Mouse (Mus musculus): ENCODE measurements around the gene Foxn1.

Gene Foxn1

GRCm38 (mm10) chr11:78386508-78387043 is at the start of gene Foxn1:
Foxn1 (minus strand) TSS chr11:78386558.
- no peak for ATAC-seq (ENCODE audit: low TSS enrichment)

- no peak for ATAC-seq (ENCODE audit: low TSS enrichment)
These were observed 49.5 kb upstream of the Foxn1 start for GRCm38 (mm10) chr11:78435776-78436349.

DNA sequence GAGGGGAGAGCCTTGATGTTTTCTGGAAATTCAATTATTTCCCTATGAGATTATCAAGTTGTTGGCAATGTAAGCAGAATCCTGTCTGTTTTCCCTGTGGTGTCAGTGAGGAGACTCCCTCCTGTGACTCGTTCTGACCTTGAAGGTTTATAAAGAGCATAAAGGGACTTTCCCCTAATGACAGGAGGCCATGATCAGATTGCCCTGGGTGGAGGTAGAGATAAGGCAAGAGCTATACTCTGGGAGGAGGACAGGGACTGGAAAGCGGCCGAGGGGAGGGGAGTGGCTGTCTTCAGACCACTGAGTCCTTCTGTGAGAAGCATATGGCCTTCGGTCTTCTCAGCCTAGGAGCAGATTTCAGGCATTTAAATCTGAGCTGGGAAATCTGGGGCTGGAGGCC is 47.7 kb upstream of the Foxn1 start:
- no peak for ATAC-seq (ENCODE audit: low TSS enrichment)

- no peak for ATAC-seq (ENCODE audit: low TSS enrichment)
These were observed 44.8 kb upstream of the Foxn1 start for GRCm38 (mm10) chr11:78431176-78431575.

DNA sequence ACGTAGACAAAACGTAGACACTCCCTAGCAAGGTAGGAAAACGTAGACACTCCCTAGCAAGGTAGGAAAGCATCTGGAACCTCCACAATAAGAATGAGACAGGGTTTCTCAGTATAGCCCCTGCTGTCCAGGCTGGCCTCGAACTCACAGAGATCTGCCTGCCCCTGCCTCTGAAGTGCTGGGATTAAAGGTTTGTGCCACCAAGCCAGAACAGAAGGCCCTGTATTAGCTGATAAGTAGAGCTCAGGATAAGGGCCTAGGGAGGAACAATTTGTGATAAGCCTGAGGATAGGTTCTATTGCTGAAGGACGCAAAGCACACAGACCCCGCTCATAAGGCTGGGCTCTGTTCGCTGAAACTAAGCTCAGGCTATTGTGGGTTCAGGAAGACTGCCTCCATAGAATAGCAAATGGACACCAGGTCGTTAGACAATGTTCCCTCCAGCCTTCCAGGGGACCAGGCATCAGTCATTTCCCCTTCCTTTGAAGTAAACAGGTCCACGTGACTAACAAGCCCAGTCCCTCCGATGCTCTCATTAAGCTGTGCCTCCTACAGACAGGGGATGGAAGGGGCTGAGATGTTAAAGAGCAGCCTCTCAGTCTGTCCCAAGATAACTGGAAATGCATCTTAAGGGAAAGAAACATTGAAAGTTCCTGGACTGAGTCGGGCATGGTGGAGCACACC is 44.0 kb upstream of the Foxn1 start:
- no peak for ATAC-seq (ENCODE audit: low TSS enrichment)

- ATAC-seq (ENCODE audit: low TSS enrichment) = no peak
These were observed 42.0 kb upstream of the Foxn1 start for GRCm38 (mm10) chr11:78428309-78428708.

DNA sequence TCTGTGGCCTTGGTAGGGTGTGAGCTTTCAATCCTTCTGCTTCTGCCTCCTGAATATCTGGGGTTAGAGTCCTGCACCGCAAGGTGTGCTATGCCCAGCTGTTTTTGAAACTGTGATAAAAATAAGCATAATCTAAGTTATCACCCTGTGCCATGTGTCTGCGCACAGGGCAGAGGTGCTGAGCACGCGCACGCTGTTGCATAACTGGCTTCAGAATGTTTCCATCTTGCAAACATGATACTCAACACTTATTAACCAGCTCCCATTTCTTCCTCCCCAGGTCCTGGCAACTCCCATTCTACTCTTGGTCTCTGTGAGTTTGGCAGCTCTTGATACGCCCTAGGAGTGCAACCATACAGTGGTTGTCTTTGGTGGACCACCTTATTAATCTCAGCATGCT is 41.3 kb upstream of the Foxn1 start:
- ATAC-seq (ENCODE audit: low TSS enrichment) = no peak

DNA sequence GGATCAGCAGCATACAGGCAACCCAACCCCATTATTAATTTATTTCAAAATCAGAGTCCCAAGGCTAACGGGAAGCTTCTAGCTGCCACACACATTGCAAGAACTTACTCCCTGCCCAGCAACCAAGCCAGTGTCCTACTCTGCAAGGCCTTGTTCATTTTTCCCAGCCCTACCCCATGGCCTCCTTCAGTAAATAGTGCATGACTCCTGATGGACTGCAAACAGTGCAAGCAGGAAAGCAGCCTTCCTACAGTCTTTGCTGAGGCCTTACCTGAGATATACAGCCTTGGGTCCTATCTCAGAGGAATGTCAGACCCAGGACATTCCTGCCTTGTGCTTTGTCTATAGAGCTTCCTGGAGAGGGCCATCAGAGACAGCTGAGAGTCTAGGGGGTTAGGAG is 39.2 kb upstream of the Foxn1 start:
- no peak for ATAC-seq (ENCODE audit: low TSS enrichment)

GRCm38 (mm10) chr11:78424352-78424751 is 38.0 kb upstream of the Foxn1 start:
- no peak for ATAC-seq (ENCODE audit: low TSS enrichment)

DNA sequence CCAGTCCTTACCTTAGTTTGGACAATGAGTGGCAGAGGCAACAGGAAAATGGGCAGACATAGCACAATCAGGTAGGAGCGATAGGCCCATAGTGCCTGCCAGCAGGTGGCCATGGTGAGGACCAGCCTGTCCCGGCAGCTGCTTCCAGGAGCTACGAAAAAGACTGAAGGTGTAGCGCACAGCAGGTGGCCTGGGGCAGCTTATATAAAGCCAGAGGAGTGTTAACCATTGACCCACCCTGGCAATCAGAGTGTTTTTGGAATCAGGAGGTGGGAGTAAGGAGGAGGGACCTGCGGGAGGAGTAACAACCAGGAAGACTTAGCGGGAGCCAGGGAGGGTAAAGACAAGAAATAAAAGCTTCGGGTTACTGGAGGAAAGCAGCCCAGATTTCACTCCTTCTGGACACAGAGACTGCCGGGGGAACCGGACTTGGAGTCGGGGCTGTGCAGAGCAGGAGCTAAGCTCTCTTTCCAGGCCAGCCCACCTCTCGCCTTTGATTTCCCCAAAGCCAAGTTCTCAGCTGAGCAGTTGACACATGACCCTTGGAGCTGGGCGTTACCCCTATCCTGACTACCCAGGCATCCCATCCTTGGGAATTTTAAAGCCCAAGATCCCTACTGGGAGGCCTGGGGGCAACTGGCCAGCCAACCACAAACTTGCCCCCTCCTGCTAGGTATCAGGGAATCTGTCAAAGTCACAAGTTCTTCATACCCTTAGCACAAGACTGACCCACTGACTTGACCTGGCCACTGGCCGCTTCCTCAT is 35.9 kb upstream of the Foxn1 start, which contains the start of gene Slc13a2:
Slc13a2 (minus strand) TSS at position 163 of the 765 bp plus-strand sequence.
- no peak for ATAC-seq (ENCODE audit: low TSS enrichment)

DNA sequence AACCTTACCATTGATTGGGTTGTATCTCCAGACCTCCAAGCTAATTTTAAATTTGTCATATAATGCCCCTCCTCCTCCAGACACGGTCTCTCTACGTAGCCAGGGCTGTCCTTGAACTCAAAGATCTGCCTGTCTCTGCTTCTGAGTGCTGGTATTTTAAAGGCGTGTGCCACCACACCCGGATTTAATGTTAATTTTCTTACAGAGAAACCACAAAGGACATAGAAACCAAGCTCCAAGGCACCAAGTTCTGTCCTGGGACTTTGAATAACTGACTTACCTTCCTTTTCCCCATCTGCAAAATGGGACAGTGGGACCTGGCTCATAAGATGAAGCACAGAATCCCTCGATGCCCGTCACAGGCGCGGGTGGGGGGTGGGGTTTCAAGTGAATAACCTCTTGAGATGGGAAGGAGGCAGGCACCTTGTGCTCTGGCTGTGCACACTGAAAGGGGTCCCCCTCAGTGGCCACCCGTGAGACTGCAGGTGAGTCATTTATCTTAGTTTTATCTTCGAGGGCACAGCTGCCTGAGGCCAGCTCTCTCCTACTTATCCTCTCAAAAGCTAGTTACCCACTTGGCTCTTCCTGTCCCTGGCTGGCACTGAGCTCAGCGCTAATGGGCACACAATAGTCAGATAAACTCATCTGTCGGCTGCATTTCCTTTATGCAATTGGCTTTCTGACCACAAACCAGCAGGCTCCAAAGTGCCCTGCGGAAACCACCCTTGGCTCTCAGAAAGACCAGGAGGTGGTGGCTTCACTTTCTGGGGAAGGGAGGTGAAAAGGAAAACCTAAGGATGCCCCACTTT is 35.0 kb upstream of the Foxn1 start:
- no peak for ATAC-seq (ENCODE audit: low TSS enrichment)

DNA sequence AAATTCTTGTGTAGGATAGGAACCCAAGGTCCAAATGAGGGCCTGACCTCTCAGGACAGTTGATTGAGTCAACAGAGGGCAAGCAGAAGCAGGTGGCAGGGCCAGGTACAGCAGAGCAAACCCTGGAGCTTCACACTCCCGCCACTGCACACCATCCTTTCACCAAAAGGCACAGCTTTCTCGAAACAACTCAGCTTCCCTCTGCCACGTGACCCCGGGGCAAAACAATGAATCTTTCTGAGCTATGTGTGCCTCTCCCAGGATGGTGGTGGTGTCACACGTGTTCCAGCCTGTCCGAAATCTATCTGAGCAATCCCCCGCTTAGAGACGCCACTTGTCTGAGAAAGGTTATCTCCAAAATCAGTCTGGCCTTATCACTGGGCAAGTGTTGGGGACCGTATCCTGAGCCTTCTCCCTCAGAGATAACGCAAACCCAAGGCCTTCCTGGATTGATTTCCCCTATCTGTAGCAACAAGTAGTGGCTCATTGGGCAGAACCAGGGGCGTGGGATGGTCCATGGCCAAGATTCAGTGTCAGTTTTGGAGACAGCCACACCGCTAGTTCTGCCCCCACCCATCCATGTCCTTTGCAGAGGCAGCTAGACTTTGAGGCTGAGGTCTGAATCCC is 34.0 kb upstream of the Foxn1 start:
- no peak for ATAC-seq (ENCODE audit: low TSS enrichment)

DNA sequence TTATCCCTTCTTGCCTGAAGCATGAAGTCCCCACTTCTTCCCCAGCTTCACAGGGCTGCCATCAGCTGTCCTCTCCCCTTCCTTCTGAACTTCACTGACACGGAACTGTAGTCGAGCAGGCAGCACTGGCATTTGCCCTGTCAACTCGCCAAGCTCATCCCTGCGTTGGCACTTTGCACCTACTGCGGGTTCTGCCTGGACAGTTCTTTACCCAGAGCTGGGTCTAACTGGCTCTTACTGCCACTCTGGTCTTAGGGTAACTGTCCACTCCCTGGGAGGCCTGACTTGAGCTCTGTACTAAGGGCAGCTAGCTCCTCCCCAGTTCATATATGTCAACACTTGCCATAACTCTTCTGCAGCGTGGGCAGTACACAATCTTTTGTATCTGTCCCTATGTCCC is 30.5 kb upstream of the Foxn1 start:
- no peak for ATAC-seq (ENCODE audit: low TSS enrichment)

DNA sequence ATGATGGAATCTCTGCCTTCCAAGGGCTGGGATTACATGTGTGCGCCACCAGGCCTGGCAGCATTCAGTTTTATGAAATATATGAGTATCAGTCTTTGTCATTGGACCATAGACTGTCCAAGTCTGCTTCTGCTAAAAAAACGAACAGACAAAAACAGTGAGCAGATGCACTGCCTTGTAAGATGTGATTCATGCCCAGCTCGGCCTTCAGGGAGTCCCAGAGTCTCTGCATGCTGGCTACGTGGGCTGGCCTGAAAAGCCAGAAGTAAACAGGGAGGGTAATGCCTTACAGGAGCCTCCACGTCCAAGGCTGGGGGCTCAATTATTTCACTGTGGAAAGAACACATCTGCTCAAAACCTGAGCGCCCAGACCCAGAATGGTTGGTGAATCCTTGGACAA is 26.5 kb upstream of the Foxn1 start:
- peak; percentile 80; the same call in 1 of the 2 replicates for ATAC-seq (ENCODE audit: low TSS enrichment)

GRCm38 (mm10) chr11:78412324-78412850 is 26.0 kb upstream of the Foxn1 start:
- ATAC-seq (ENCODE audit: low TSS enrichment) = peak; percentile 9; the same call in 1 of the 2 replicates

DNA sequence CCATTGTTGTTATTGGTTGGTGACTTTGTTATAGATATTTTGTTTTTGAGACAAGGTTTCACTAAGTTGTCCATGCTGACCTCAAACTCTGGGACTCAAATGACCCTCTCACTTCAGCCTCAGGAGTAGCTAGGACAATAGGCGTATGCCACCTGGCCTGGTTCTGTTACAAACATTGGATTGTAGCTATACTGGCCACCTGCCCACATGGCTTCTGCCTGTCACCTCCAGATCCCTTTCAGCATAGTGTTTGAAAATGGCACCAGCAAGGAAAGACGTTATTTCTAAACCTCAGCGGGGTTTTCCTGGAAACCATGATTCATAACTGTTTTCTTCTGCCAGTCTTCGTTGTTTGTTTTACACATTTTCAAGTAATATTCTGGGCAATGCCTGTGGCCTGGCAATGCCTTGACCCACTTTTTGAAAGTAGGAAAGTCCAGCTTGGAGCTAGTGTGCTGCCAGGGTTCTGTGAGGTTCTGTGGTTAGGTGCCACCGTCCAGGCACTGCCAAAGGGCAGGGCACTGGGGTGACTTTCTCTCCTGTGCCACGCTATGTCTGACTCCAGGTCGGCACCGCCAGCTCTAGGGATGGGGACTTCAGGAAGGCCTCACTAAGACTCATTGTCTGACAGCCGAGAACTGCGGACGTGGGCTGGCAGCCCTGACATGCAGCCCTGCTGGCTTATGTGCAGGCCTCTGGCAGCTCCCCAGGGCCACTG is 25.4 kb upstream of the Foxn1 start:
- ATAC-seq (ENCODE audit: low TSS enrichment) = no peak

DNA sequence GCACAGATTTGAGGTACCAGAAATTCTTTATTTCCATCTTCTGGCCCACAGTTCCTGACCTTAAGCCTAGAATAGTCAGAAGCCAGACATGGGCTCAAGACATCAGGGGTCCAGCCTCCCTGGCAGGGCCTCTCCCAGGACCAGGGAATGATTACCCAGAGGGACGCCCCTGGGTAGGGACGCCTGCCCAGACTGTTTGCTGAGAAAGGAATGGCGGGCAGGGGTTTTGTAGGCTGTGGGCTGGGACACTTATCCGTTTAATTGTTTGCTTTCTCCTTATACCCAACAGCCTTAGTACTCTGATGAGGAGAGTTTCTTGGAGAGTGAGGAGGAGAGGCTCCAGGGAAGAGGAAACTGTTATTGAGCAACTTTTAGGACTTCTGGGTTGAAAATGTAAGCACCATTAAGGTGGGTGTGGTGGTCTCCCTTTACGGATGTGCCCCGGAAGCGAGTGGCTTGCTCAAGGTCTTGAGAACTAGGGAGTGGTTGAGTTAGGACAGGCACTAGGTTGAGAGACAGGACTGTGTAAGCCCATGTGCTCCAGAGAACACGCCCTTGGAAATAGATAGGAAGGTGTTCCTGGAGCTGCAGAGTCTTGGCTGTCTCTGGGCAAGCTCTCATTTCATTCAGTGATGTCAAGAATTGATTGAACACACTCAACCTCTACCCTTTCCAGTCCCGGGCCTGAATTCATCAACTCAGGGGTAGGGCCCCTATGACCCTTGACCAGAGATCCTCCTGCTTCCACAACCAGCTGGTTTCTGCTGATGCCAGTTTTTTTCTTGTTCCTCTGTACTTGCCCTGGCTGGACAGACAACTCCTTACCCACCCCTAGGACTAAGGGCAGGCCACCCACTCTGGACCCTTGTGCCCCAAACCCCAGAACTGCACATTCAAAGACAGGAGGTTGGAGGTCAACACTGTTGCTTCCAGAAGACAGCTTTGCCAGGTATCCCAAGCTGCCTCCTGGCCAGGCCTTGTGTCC is 22.2 kb upstream of the Foxn1 start:
- ATAC-seq (ENCODE audit: low TSS enrichment) = no peak

DNA sequence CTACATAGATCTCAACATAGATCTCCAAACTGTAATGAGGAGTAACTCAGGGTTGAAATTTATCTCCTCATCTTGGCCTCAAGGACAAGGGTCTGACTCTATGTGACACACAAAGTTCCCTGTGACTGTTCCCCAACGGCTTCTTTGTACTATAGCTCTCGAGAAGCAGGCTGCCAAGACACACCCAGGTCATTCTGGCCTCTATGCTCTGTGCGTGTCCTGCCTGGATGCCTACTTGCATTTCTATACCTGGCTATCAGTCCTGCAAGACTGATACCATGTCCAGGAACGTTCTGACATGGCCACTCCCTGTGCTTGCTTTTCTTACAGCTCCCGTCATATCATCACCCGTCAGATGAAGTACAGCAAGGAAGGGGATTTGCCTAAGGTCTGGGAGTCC is 15.7 kb upstream of the Foxn1 start:
- no peak for ATAC-seq (ENCODE audit: low TSS enrichment)

DNA sequence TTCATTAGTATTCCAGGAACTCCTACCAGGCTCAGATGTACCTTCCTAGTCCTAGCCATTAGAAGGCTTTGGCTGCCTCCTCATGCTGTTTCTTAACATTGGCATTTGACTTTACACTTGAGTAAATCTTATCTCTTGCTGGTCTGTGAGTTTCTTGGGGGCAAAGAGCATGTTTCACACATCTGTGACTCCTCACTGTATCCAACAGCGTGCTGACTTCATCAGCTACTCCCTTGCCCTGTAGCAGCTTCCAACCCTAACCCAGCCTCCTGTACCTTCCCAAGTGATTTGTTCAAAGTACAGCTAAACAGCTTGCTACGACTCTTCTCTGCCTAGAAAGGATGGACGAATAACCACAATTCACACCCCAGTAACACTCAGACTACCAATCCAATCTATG is 15.1 kb upstream of the Foxn1 start:
- ATAC-seq (ENCODE audit: low TSS enrichment) = no peak
